Mouse (Mus musculus) spleen, adult 18-20 months (tissue): ENCODE results near the gene Znrf4.

Experiments
- DNase-seq, 2 experiments: peaks; one replicate each; pipeline ENCODE4 v3.0.0; 2022; ENCODE audit warnings: mixed read lengths in 2 of 2

Znrf4 gene

GRCm38 (mm10) chr17:56512310-56512709 lies at the start of gene Znrf4:
Gene Znrf4, minus strand, starts transcription at chr17:56512431.
- no peak for DNase-seq

GRCm38 (mm10) chr17:56561866-56562265 lies 49.6 kb upstream of the Znrf4 start:
- DNase-seq, result no peak

- DNase-seq, result no peak
Observed at GRCm38 (mm10) chr17:56560131-56560530, 47.9 kb upstream of the Znrf4 start.

- no peak for DNase-seq
Observed at GRCm38 (mm10) chr17:56559386-56559785, 47.2 kb upstream of the Znrf4 start.

GRCm38 (mm10) chr17:56558448-56558847 lies 46.2 kb upstream of the Znrf4 start:
- peak; percentile 32 to 67 for DNase-seq

GRCm38 (mm10) chr17:56554122-56554551 lies 41.9 kb upstream of the Znrf4 start, which contains the start of gene Gm20219:
Gene Gm20219, minus strand, starts transcription at chr17:56554387.
- DNase-seq, result peak in 1 of 2 experiments; percentile 5

- DNase-seq, result peak; percentile 52 to 72
Observed at GRCm38 (mm10) chr17:56552781-56553363, 40.6 kb upstream of the Znrf4 start.

- no peak for DNase-seq
Observed at GRCm38 (mm10) chr17:56551841-56552581, 39.8 kb upstream of the Znrf4 start.

GRCm38 (mm10) chr17:56550784-56551475 lies 38.7 kb upstream of the Znrf4 start:
- no peak for DNase-seq

GRCm38 (mm10) chr17:56548605-56549105 lies 36.4 kb upstream of the Znrf4 start:
- DNase-seq, result no peak

- DNase-seq, result no peak
Observed at GRCm38 (mm10) chr17:56547846-56548604, 35.8 kb upstream of the Znrf4 start.

GRCm38 (mm10) chr17:56547116-56547845 lies 35.0 kb upstream of the Znrf4 start:
- DNase-seq, result no peak

- no peak for DNase-seq
Observed at GRCm38 (mm10) chr17:56546576-56546975, 34.3 kb upstream of the Znrf4 start.

- DNase-seq, result no peak
Observed at GRCm38 (mm10) chr17:56545945-56546344, 33.7 kb upstream of the Znrf4 start.

GRCm38 (mm10) chr17:56544699-56545387 lies 32.6 kb upstream of the Znrf4 start:
- no peak for DNase-seq

GRCm38 (mm10) chr17:56543684-56544224 lies 31.5 kb upstream of the Znrf4 start:
- DNase-seq, result no peak

- no peak for DNase-seq
Observed at GRCm38 (mm10) chr17:56542736-56543135, 30.5 kb upstream of the Znrf4 start.

GRCm38 (mm10) chr17:56540562-56540975 lies 28.3 kb upstream of the Znrf4 start:
- DNase-seq, result no peak

GRCm38 (mm10) chr17:56537912-56538311 lies 25.7 kb upstream of the Znrf4 start:
- DNase-seq, result no peak

GRCm38 (mm10) chr17:56536874-56537273 lies 24.6 kb upstream of the Znrf4 start:
- no peak for DNase-seq

- no peak for DNase-seq
Observed at GRCm38 (mm10) chr17:56536192-56536591, 24.0 kb upstream of the Znrf4 start.
